Mouse (Mus musculus) adrenal gland, adult 18-20 months (tissue): ENCODE results near the gene Nr5a2. TPM values are rescaled to one million over a fixed set of nuclear protein-coding genes. Genes with fewer than 3 reads are reported as not detected.

ENCODE experiments used
- DNase-seq, 2 experiments: peaks; one replicate each; pipeline ENCODE4 v3.0.0; 2021 to 2022; ENCODE audit warnings: low spot score in 2 of 2
- long read RNA-seq, 2 experiments: library from polyadenylated mRNA; stranded (forward); transcript quantifications; one replicate each; pipeline ENCODE4 v2.0.0; 2021
- total RNA-seq, 2 experiments: library from RNA; stranded (reverse); gene quantifications; 1 replicate in 1 of 2; 2 replicates in 1 of 2; pipeline ENCODE4 v1.2.3; 2021

Nr5a2 gene
- 1 to 10 TPM; 1.2 to 1.3 TPM for total RNA-seq
- long read RNA-seq, experiment 1, result 0 reads
- long read RNA-seq, experiment 2, result 0 reads

- no peak for DNase-seq
Observed at GRCm38 (mm10) chr1:136960428-136961012, at the start of gene Nr5a2. Gene Nr5a2 (minus strand): TSS chr1:136960448.

GRCm38 (mm10) chr1:137008726-137009239, 48.5 kb upstream of the Nr5a2 start:
- DNase-seq, result no peak

DNA sequence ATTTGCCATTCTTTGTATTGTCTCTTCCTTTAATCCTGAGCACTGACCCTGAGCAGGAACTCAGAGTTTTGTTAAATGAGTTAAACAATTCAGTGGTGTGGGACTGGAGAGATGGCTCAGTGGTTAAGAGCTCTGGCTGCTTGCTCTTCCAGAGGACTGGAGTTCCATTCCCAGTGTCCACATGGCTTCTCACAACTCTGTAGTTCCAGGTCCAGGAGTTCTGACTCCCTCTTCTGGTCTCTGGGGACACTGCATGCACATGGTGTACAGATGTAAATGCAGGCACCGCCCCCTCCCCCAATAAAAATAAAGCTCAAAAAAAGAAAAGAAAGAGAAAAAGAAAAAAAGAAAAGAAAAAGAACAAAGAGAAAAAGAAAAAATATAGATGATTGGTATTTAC, 43.6 kb upstream of the Nr5a2 start:
- no peak for DNase-seq

- DNase-seq, result no peak
Observed at GRCm38 (mm10) chr1:137003144-137003543, 42.9 kb upstream of the Nr5a2 start.

- no peak for DNase-seq
Observed at GRCm38 (mm10) chr1:136991762-136992352, 31.6 kb upstream of the Nr5a2 start.

- DNase-seq, result no peak
Observed at GRCm38 (mm10) chr1:136980253-136980893, 20.1 kb upstream of the Nr5a2 start.

- DNase-seq, result no peak
Observed at GRCm38 (mm10) chr1:136977867-136978266, 17.6 kb upstream of the Nr5a2 start.

DNA sequence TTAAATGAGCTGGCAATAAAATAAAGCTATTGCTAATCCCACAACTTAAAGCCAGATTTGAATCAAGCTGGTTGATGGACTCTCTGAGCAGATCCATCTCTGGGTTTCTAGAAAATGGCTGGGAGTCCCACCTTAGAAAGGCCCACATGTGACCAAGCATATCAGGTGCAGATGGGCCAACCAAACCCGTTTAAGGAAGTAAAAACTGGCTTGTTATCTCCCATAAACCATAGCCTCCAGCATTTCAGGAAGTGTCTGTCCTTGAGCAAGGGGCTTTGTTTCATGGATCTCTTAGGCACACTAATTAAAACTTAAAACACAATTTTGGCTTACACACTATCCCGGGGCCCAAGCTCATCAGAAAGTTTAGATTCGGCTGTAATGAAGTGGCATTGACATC, 13.8 kb upstream of the Nr5a2 start:
- DNase-seq, result no peak

GRCm38 (mm10) chr1:136973016-136973415, 12.8 kb upstream of the Nr5a2 start:
- DNase-seq, result no peak

- no peak for DNase-seq
Observed at GRCm38 (mm10) chr1:136970995-136971394, 10.7 kb upstream of the Nr5a2 start.

GRCm38 (mm10) chr1:136966728-136967386, 6.6 kb upstream of the Nr5a2 start:
- no peak for DNase-seq

DNA sequence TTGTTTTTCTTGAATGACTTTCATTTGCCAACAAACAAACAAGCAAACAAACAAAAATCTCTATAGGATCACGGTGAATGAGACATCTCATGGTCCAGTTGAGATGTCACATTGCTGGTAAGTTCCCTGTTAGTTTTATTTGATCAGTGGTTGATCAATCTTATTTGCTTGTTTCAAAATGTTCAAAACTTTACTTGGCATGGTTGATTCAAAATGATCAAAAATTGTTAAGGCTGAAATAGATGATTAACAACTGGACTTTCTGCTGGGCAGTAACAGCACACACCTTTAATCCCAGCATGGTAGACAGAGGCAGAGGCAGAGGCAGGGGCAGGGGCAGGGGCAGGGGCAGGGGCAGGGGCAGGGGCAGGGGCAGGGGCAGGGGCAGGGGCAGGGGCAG, 757 bp downstream of the Nr5a2 start:
- DNase-seq, result no peak

DNA sequence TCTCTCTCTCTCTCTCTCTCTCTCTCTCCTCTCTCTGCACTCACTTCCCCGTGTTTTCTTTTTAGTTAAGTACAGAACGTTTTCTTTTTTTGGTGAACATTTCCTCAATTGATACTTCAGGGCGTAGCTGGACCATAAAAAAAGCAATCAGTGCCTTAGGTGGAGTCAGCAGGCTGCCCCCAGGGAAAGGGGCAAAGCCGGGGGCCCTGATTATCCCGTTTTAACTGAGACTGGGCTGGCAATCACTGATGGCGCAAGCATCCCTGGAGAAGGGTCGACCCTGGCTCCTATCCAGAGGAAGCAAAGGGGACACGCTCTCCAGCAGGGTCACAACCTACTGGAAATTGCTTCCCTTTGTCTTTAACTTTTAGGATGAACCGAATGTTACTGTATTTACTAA, 1.6 kb downstream of the Nr5a2 start:
- no peak for DNase-seq

DNA sequence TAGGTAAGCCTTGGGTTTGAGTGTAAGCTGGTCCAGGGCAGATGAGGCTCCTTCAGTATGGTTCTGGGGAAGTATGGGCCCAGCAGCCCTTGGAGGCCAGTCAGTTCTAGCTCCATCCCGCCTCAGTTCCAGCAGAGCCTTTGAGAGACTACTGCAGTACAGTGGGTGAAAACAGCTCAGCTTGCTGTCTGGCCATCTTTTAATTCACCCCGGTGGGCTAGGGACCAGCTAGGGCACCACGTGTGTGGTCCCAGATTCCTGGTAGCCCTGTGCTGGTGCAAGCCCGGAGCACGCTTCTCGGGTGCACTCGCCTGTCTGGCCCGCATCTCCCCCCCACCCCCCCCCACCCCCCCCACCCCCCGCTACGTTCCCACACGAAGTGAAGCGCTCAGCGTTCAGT, 2.1 kb downstream of the Nr5a2 start:
- DNase-seq, result no peak

DNA sequence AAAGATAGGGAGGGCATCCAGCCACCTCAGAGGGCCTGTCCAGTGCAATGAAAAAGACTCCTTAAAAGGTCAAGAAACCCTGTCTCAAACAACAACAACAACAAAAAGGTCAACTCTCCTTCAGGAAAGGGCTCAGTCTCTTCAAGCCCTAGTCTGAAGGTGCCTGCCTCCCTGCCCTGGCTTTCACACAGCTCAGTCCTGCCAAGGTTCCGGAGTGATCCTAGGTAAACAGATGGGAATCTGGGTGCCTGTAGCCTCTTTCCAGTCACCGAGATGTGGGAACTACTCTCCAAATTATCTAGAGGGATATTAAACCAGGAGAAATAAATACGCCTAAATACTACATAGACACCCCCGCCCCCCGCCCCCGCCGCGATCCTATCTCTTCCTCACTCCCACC, 2.6 kb downstream of the Nr5a2 start:
- DNase-seq, result no peak

DNA sequence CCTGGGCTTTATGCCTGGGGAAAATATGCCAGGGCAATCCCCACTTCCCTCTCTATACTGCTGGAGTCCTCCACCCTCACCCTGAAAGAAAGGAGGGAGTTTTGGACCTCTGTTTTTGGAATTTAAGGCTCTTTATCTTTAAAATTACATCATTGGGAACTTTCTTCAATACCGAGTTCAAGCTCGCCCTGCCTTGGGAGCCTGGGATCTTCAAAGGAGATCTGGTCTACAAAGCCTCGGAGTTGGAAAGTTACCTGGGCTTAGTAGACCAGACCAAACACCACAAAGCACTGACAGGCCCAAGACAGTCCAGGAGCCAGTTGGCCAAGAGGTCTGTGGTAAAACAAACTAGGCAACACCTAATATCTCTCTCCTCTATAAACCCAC, 6.1 kb downstream of the Nr5a2 start:
- DNase-seq, result no peak

DNA sequence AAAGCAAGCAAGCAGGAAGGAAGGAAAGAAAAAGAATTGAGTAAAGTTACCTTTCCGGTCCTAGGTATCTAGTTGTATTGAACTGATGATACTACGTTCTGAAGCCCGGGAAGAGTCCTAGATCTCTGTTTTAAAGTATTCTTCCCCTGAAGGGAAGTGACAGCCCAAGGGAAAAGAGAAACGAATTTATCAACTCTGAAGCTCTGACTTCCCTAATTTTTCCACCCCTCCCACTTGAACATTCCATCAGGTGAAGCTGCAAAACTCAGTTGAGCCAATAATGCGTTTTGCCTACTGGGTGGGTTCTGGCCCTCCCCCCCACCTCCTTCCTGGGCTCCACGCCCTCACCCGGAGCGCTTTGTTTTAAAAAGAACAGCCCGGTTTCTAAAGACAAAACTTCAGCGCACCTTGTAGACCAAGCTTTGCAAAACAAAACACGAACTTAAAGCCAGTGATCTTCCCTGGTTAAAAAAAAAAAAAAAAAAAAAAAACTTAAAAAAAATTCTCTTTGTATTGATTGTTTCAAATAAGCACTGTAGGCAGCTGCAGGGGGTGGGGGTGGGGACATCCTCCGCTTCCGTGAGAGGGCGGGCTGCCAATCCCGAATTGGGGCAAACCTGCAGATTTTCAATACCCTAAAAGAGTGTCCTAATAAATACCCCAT, 6.7 kb downstream of the Nr5a2 start:
- DNase-seq, result no peak

GRCm38 (mm10) chr1:136952609-136953311, 7.5 kb downstream of the Nr5a2 start:
- peak; percentile 17 to 30 for DNase-seq

- DNase-seq, result no peak
Observed at GRCm38 (mm10) chr1:136951946-136952531, 8.2 kb downstream of the Nr5a2 start.

DNA sequence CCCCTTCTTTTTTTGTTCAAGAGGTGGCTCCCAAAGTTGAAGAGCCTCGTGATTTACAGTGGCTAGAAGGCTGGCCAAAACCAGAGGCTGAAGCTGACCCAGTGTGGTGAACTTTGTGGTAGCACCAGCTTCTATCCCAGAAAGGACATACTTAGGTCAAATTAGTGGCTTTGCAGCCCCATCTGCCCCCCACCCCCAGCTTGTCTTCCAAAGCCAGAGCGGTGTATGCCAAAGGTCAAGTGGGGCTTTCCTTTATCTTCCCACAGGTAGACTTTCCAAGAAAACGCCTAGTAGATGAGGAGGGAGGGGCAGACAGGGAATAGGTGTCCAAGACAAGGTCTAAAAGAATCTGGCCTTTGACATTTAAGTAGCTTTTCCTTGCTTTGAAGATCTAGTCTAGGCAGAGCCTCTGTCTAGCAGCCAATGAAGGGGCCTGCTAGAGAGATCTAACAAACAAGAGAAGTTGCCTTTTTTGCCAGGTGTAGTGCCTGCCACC, 9.0 kb downstream of the Nr5a2 start:
- DNase-seq, result no peak
